Mouse (Mus musculus): ENCODE measurements around the gene Nphp1.

DNA sequence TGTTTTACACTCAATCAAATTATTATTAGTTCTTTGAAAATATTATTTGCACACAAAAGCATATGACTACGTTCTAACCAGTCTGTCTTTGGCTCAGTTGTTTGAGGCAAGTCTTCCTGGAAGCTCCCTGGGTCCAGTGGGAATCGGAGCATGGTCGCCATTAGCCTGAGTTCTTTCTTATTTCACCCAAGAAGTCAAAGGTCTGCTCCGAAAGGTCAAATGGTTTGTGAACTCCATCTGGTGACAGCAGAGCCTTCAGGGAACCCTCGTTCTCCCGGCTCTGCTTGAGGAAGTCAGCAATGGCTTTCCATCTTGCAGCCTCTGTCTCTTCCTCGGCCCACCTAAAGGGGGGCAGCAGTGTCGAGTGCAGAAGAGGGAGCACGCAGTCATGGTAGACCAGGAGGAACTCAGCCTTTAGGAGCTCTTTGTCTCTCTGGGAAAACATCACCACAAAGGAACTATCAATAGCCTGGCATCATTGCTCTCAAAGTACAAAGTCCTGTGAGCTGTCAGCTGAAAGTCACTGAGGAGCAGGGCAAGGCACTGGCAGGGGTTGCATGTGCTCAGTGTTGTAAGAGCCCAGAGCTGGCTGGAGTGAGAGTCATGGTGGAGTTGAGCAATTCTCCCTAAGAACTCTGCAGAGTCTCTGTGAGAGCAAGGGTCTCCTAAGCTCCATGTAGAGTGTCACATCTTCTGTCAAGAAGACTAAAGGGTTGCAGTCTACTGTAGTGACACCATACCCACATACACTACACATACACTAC is 47.8 kb downstream of the Nphp1 start:
- TF ChIP-seq EP300 (IDR thresholded peaks at IDR 0.05; ENCODE audit: low read depth) (no peak), CTCF (IDR thresholded peaks at IDR 0.05; ENCODE audit: low read depth) (no peak)

Measured in heart, postnatal 0 days (tissue).